Comparison of ENCODE assay signal across 20 mouse cellular contexts in the genomic region with DNA sequence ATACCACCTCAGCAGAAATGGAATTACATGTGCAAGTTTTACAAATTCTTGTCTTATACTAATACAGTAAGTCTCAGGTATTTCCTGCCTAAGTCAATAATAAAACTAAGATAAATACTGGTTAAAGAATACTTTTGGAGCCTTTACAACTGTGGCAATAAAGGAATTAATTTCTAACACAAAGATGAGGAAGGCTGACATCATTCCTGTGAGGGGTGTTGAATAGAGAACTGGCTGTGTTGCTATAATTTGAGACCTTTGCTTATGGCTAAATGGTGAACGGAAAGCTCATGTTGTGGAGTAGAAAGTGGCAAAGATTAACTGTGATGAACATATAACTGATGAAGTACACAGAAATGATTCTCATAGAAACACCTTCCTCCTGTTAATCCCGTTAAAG.
"Had no signal": no experiment of that assay in that cellular context is flagged by ENCODE, and none has a peak within 500 bp of the region (broad histone marks: within the 10 kb centered on the region; RNA-seq: fewer than 3 reads in every experiment).

No protein-coding gene starts in this region.

- H3K27me3 ChIP-seq: limb, embryonic 13.5 days; liver, embryonic 12.5 days; liver, embryonic 15.5 days; lung, embryonic 15.5 days; megakaryocyte, embryonic 14.5 days; midbrain, embryonic 13.5 days; neural tube, embryonic 13.5 days; stomach, embryonic 15.5 days had no signal

- ATAC-seq: inflammation-experienced regulatory T-cells, adult 6 months; liver, embryonic 12.5 days; midbrain, embryonic 13.5 days had no signal

- H3K4me2 ChIP-seq: limb, embryonic 13.5 days; liver, embryonic 12.5 days; liver, embryonic 15.5 days; lung, embryonic 15.5 days; midbrain, embryonic 13.5 days; neural tube, embryonic 13.5 days; stomach, embryonic 15.5 days had no signal

- H3K36me3 ChIP-seq: limb, embryonic 10.5 days; limb, embryonic 13.5 days; liver, embryonic 12.5 days; liver, embryonic 15.5 days; lung, embryonic 15.5 days; midbrain, embryonic 10.5 days; midbrain, embryonic 13.5 days; neural tube, embryonic 13.5 days; stomach, embryonic 15.5 days had no signal

- H3K4me3 ChIP-seq: limb, embryonic 10.5 days; limb, embryonic 13.5 days; liver, embryonic 12.5 days; liver, embryonic 15.5 days; lung, embryonic 15.5 days; megakaryocyte, embryonic 14.5 days; midbrain, embryonic 10.5 days; midbrain, embryonic 13.5 days; myocyte; neural tube, embryonic 13.5 days; stomach, embryonic 15.5 days had no signal

- DNase-seq: kidney, postnatal 4 days; liver; lung, adult 18-20 months; lung, postnatal 10 days; lung, postnatal 36 days; right cerebral cortex, postnatal 25 days; spleen, adult 18-20 months; thymus, postnatal 25 days had no signal

- H3K4me1 ChIP-seq: limb, embryonic 10.5 days; lung, embryonic 15.5 days; megakaryocyte, embryonic 14.5 days; midbrain, embryonic 10.5 days; midbrain, embryonic 13.5 days; neural tube, embryonic 13.5 days; stomach, embryonic 15.5 days had no signal

- H3K9ac ChIP-seq: limb, embryonic 13.5 days; liver, embryonic 12.5 days; liver, embryonic 15.5 days; lung, embryonic 15.5 days; midbrain, embryonic 13.5 days; neural tube, embryonic 13.5 days; stomach, embryonic 15.5 days had no signal

- H3K9me3 ChIP-seq: limb, embryonic 10.5 days; limb, embryonic 13.5 days; liver, embryonic 12.5 days; liver, embryonic 15.5 days; lung, embryonic 15.5 days; megakaryocyte, embryonic 14.5 days; midbrain, embryonic 10.5 days; midbrain, embryonic 13.5 days; neural tube, embryonic 13.5 days; stomach, embryonic 15.5 days had no signal

- H3K27ac ChIP-seq: limb, embryonic 10.5 days; liver, embryonic 12.5 days; liver, embryonic 15.5 days; lung, embryonic 15.5 days; midbrain, embryonic 10.5 days; midbrain, embryonic 13.5 days; neural tube, embryonic 13.5 days; stomach, embryonic 15.5 days had no signal
